8 mouse cellular contexts compared by ENCODE assay signal in the genomic region with DNA sequence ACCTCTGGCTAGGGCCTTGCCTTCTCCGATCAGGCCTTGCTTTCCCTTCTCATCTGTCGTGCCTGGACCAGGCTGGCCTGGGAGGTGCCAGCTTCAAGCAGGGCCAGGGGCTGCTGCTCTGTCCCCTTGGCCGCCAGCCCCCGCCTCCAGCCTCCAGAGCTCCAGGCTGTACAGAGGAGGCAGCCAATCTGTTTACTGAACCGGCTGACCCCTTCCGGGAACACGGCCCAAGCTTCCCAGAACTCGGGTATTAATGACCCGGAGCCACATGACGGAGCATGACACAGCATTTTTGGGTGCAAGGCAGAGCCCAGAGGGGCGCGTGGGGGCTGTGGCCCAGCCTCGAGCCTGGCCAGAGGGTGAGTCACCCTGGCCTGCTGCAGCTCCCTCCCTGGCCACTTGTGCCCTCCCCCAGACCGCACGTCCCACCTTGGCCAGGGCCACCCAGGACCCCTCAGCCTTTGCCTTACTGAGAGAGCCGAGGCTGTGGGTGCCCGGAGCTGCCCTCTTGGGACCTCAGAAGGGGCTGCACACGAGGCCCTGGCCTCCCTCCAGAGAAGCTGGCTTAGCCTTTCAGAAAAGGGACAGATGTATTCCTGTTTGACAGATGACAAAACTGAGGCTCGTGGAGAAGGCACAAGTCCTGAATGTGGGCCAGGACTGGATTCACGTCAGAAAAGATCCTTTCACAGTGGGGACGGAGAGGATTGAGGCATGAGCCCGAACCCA.
DNase-seq lines count a peak whose midpoint lies in the region; ATAC-seq and TF ChIP-seq lines count a peak whose summit lies in the region.

No protein-coding gene starts in this region.

- H3K27ac ChIP-seq in ES-Bruce4 (ENCODE audit: insufficient read depth, low read length) = no peak overlapping the region
- no peak overlapping the region for H3K27ac ChIP-seq in heart, embryonic 12.5 days (ENCODE audit: poor library complexity, severe bottlenecking)
- H3K27ac ChIP-seq in liver, embryonic 12.5 days = peak overlapping the region; percentile 77

- 0 out of 2 replicates have a peak overlapping the region, but pooled peaks have one; percentile 1 for H3K4me3 ChIP-seq in ES-Bruce4 (ENCODE audit: low read depth, low read length)
- H3K4me3 ChIP-seq in heart, embryonic 12.5 days = no peak overlapping the region
- H3K4me3 ChIP-seq in liver, embryonic 12.5 days = peak overlapping the region; percentile 0; the same call in 1 of the 2 replicates

- peaks cover 3% of the 10 kb centered on the region for H3K4me1 ChIP-seq in ES-Bruce4 (ENCODE audit: control insufficient read depth, insufficient read depth, low read length)
- H3K4me1 ChIP-seq in heart, embryonic 12.5 days (replicated peaks) = peaks cover 38% of the 10 kb centered on the region
- H3K4me1 ChIP-seq in liver, embryonic 12.5 days = peaks cover 46% of the 10 kb centered on the region

- peak; percentile 37 for DNase-seq in brain, embryonic 18.5 days (ENCODE audit: low read depth, low spot score)
- DNase-seq in kidney, postnatal 10 days = peak; percentile 96
- DNase-seq in neural tube, embryonic 10.5 days (ENCODE audit: extremely low spot score, low spot score) = peak; percentile 58
- peak; percentile 91 for DNase-seq in urinary bladder, postnatal 14 days (ENCODE audit: low spot score)

- no peak for TF ChIP-seq CTCF in ES-Bruce4 (IDR thresholded peaks at IDR 0.05; ENCODE audit: low read depth, low read length)

- no peaks in the 10 kb centered on the region for H3K27me3 ChIP-seq in ES-Bruce4 (ENCODE audit: control insufficient read depth, insufficient read depth, low read length, poor library complexity, severe bottlenecking)
- no peaks in the 10 kb centered on the region for H3K27me3 ChIP-seq in heart, embryonic 12.5 days (replicated peaks)
- no peaks in the 10 kb centered on the region for H3K27me3 ChIP-seq in liver, embryonic 12.5 days (replicated peaks)

- H3K9me3 ChIP-seq in ES-Bruce4 (replicated peaks; ENCODE audit: control insufficient read depth, insufficient read depth, low read length, poor library complexity, severe bottlenecking) = no peaks in the 10 kb centered on the region
- no peaks in the 10 kb centered on the region for H3K9me3 ChIP-seq in heart, embryonic 12.5 days (replicated peaks)
- H3K9me3 ChIP-seq in liver, embryonic 12.5 days (replicated peaks) = no peaks in the 10 kb centered on the region

- TF ChIP-seq EP300 in ES-Bruce4 (IDR thresholded peaks at IDR 0.05; ENCODE audit: insufficient read depth, low read depth, low read length) = 0 out of 2 replicates have a peak, but pooled peaks have one; percentile 61

- no peak for TF ChIP-seq POLR2A in ES-Bruce4 (IDR thresholded peaks at IDR 0.05; ENCODE audit: insufficient read depth, low read length)

- peak overlapping the region; percentile 20; the same call in 1 of the 2 replicates for H3K9ac ChIP-seq in ES-Bruce4 (ENCODE audit: low read depth, poor library complexity, severe bottlenecking)
- H3K9ac ChIP-seq in heart, embryonic 12.5 days = peak overlapping the region; percentile 5
- peak overlapping the region; percentile 45 for H3K9ac ChIP-seq in liver, embryonic 12.5 days

- 0 out of 2 replicates have a peak, but pooled peaks have one; percentile 27 for ATAC-seq in erythroblast, adult 5-6 weeks (replicated peaks; ENCODE audit: low FRiP score, poor library complexity, severe bottlenecking)
- peak; percentile 90 for ATAC-seq in heart, embryonic 12.5 days (ENCODE audit: insufficient number of reproducible peaks, low FRiP score)
- ATAC-seq in liver, embryonic 12.5 days = peak; percentile 89

- no peaks in the 10 kb centered on the region for H3K36me3 ChIP-seq in ES-Bruce4 (ENCODE audit: control insufficient read depth, insufficient read depth, low read length, poor library complexity, severe bottlenecking)
- H3K36me3 ChIP-seq in heart, embryonic 12.5 days = no peaks in the 10 kb centered on the region
- no peaks in the 10 kb centered on the region for H3K36me3 ChIP-seq in liver, embryonic 12.5 days

- WGBS in heart, embryonic 12.5 days = 48% methylated on average over 22 of the region's 22 CpGs
- WGBS in liver, embryonic 12.5 days (ENCODE audit: insufficient replicate concordance) = 22% methylated on average over 22 of the region's 22 CpGs

- no peak overlapping the region for H3K4me2 ChIP-seq in heart, embryonic 12.5 days
- peak overlapping the region; percentile 52 for H3K4me2 ChIP-seq in liver, embryonic 12.5 days

Comparison
In these comparisons a context has a peak if more than half of its experiments do, and no peak if none do; other contexts are left out.
1. DNase-seq: peak in every context shown above with its lines; median percentile 96 in kidney, postnatal 10 days; 91 in urinary bladder, postnatal 14 days; 58 in neural tube, embryonic 10.5 days; 37 in brain, embryonic 18.5 days.
2. ATAC-seq: peak in every context shown above with its lines; median percentile 90 in heart, embryonic 12.5 days; 89 in liver, embryonic 12.5 days; 27 in erythroblast, adult 5-6 weeks.